In the genomic region with DNA sequence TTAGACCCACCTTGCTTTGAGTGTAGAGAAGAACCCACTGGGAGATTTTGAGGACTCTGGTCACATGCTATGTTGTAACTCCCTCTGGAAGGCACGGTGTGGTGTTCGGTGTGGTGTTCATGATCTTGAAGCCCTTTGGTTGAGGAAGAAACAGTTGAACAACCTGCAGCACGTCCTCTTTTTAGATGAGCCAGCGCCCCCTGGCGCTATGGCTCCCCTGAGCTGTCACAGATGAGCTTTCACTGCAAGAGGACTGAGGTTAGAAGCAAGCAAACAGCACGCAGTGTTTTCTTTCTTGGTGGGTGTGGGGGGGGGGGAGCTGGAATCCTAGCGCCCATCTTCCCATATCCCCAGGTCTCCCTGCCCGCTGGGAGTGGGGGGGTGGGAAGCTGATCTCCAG, we compare ENCODE assay signal across 8 mouse cellular contexts.
A peak's percentile ranks its signal among the peaks of the same experiment; 100 is the strongest.
DNase-seq lines count a peak whose midpoint lies in the region; ATAC-seq and TF ChIP-seq lines count a peak whose summit lies in the region.

No protein-coding gene starts in this region.

- TF ChIP-seq RAD21 in CH12.LX (IDR thresholded peaks at IDR 0.05; ENCODE audit: low read depth, low read length) = peak; percentile 73

- no peak overlapping the region for H3K27ac ChIP-seq in CH12.LX (ENCODE audit: insufficient read depth, low read depth)
- no peak overlapping the region for H3K27ac ChIP-seq in hindbrain, postnatal 0 days
- H3K27ac ChIP-seq in left cerebral cortex, adult 2 months = no peak overlapping the region
- no peak overlapping the region for H3K27ac ChIP-seq in midbrain, embryonic 14.5 days (replicated peaks; ENCODE audit: low read depth, low read length)
- H3K27ac ChIP-seq in stomach, embryonic 15.5 days = no peak overlapping the region

- H3K4me2 ChIP-seq in CH12.LX (ENCODE audit: insufficient read depth, low read depth, poor library complexity, severe bottlenecking) = no peak overlapping the region
- no peak overlapping the region for H3K4me2 ChIP-seq in hindbrain, postnatal 0 days (ENCODE audit: low read depth, low read length)
- H3K4me2 ChIP-seq in midbrain, embryonic 14.5 days (ENCODE audit: low read length) = no peak overlapping the region
- no peak overlapping the region for H3K4me2 ChIP-seq in stomach, embryonic 15.5 days

- H3K4me3 ChIP-seq in CH12.LX (replicated peaks in 1 of 3; ENCODE audit: low read depth in 2 of 3, low read length in 2 of 3, poor library complexity in 1 of 3) = no peak overlapping the region
- no peak overlapping the region for H3K4me3 ChIP-seq in hindbrain, postnatal 0 days (ENCODE audit: low read length)
- no peak overlapping the region for H3K4me3 ChIP-seq in left cerebral cortex, adult 2 months
- H3K4me3 ChIP-seq in midbrain, embryonic 14.5 days (replicated peaks; ENCODE audit: low read depth, low read length) = no peak overlapping the region
- no peak overlapping the region for H3K4me3 ChIP-seq in stomach, embryonic 15.5 days (replicated peaks)

- no peak overlapping the region for H3K9ac ChIP-seq in CH12.LX (ENCODE audit: insufficient read depth, low read depth)
- no peak overlapping the region for H3K9ac ChIP-seq in hindbrain, postnatal 0 days (replicated peaks; ENCODE audit: low read length)
- no peak overlapping the region for H3K9ac ChIP-seq in midbrain, embryonic 14.5 days (replicated peaks; ENCODE audit: low read length)
- H3K9ac ChIP-seq in stomach, embryonic 15.5 days = no peak overlapping the region

- H3K36me3 ChIP-seq in CH12.LX (replicated peaks in 1 of 2; ENCODE audit: control insufficient read depth in 1 of 2, insufficient read depth in 1 of 2, low read length in 1 of 2) = no peaks in the 10 kb centered on the region
- no peaks in the 10 kb centered on the region for H3K36me3 ChIP-seq in hindbrain, postnatal 0 days (ENCODE audit: insufficient read depth, low read length)
- no peaks in the 10 kb centered on the region for H3K36me3 ChIP-seq in midbrain, embryonic 14.5 days (ENCODE audit: control insufficient read depth, insufficient read depth, low read length)
- H3K36me3 ChIP-seq in stomach, embryonic 15.5 days = no peaks in the 10 kb centered on the region

- TF ChIP-seq CTCF in CH12.LX (conservative IDR thresholded peaks at IDR 0.05 in 1 of 2, IDR thresholded peaks at IDR 0.05 in 1 of 2; ENCODE audit: low read depth in 2 of 2, low read length in 2 of 2) (peak in 1 of 2 experiments; percentile 84; a peak in 2 of 4 replicates), Patski (IDR thresholded peaks at IDR 0.05) (peak; percentile 79)
- peak; percentile 84 for TF ChIP-seq CTCF in hindbrain, postnatal 0 days (IDR thresholded peaks at IDR 0.05; ENCODE audit: low read depth)
- peak; percentile 61 for TF ChIP-seq CTCF in left cerebral cortex, adult 2 months (IDR thresholded peaks at IDR 0.05)

- intact Hi-C loops in left cerebral cortex, adult 2 months (cut with DNase I) = loop anchor here (1.0 kb wide), 2 partner anchors 228 to 284 kb away; no protein-coding TSS in a partner anchor

- 23% methylated on average over 8 of the region's 8 CpGs for WGBS in hindbrain, postnatal 0 days
- 32% methylated on average over 8 of the region's 8 CpGs for WGBS in midbrain, embryonic 14.5 days
- 17% methylated on average over 8 of the region's 8 CpGs for WGBS in stomach, embryonic 15.5 days

- peaks cover 0 to 13% of the 10 kb centered on the region in 2 experiments; a peak in 2 of 4 replicates for H3K4me1 ChIP-seq in CH12.LX (ENCODE audit: control insufficient read depth in 1 of 2, insufficient read depth in 2 of 2)
- no peaks in the 10 kb centered on the region for H3K4me1 ChIP-seq in hindbrain, postnatal 0 days (ENCODE audit: insufficient read depth, low read length)
- H3K4me1 ChIP-seq in midbrain, embryonic 14.5 days (ENCODE audit: control insufficient read depth, insufficient read depth, low read length) = no peaks in the 10 kb centered on the region
- H3K4me1 ChIP-seq in stomach, embryonic 15.5 days = no peaks in the 10 kb centered on the region; the same call in 1 of the 2 replicates

- no peaks in the 10 kb centered on the region for H3K9me3 ChIP-seq in CH12.LX (replicated peaks; ENCODE audit: low read length)
- no peaks in the 10 kb centered on the region for H3K9me3 ChIP-seq in hindbrain, postnatal 0 days (ENCODE audit: low read length)
- H3K9me3 ChIP-seq in midbrain, embryonic 14.5 days (ENCODE audit: control insufficient read depth, low read length) = no peaks in the 10 kb centered on the region
- no peaks in the 10 kb centered on the region for H3K9me3 ChIP-seq in stomach, embryonic 15.5 days

- POLR2A ChIA-PET in Patski (lab: Charles Lee) = no interaction called here

- DNase-seq in CH12.LX (ENCODE audit: extremely low read depth) (peak; percentile 53), Patski (ENCODE audit: low read depth, low spot score) (no peak)
- DNase-seq in embryo, embryonic 9.5 days (ENCODE audit: extremely low spot score) = peak; percentile 57
- DNase-seq in hindbrain, postnatal 0 days (ENCODE audit: low spot score) = peak; percentile 86
- DNase-seq in left cerebral cortex, adult 2 months (ENCODE audit: extremely low spot score in 1 of 2, low spot score in 2 of 2) = peak; percentile 57 to 69
- DNase-seq in midbrain, embryonic 14.5 days = peak; percentile 85
- no peak for DNase-seq in spleen, adult 12 weeks (ENCODE audit: low spot score)

- TF ChIP-seq EP300 in CH12.LX (IDR thresholded peaks at IDR 0.05; ENCODE audit: low read length) = no peak

- CTCF ChIA-PET in Patski (lab: Charles Lee) = interaction anchor here (1.2 to 3.1 kb wide), 3 partner anchors 228 to 288 kb away, joined by 3 to 24 read pairs (median 6); no protein-coding TSS in a partner anchor

- no peaks in the 10 kb centered on the region for H3K79me2 ChIP-seq in CH12.LX (replicated peaks; ENCODE audit: control insufficient read depth, extremely low read depth, insufficient read depth, poor library complexity, severe bottlenecking)

- dilution Hi-C loops in CH12.LX (cut with MboI; ENCODE audit: extremely low pct_ligation_motif_present, extremely low pct_unique_long_range_greater_than_20kb, low sequenced_read_pairs) = no loop called here

- no peak for ATAC-seq in Patski
- ATAC-seq in hindbrain, postnatal 0 days = peak; percentile 57
- no peak for ATAC-seq in midbrain, embryonic 14.5 days (ENCODE audit: low FRiP score, low TSS enrichment)
- ATAC-seq in stomach, embryonic 15.5 days (ENCODE audit: insufficient read depth, low FRiP score, low read depth) = peak; percentile 35; the same call in 1 of the 2 replicates

- TF ChIP-seq POLR2A in CH12.LX (IDR thresholded peaks at IDR 0.05; ENCODE audit: low read depth, low read length) = no peak

- in situ Hi-C loops in CH12.LX (cut with MboI; ENCODE audit: low pct_ligation_motif_present, low pct_unique_long_range_greater_than_20kb, low sequenced_read_pairs) = loop anchor here (25.0 kb wide), 1 partner anchor 229 kb away; a partner anchor contains a TSS
- in situ Hi-C loops in Patski (cut with MboI; ENCODE audit: low pct_unique_long_range_greater_than_20kb) = loop anchor here (5.0 to 10.0 kb wide), 3 partner anchors 229 to 401 kb away; no protein-coding TSS in a partner anchor

- no peaks in the 10 kb centered on the region for H3K27me3 ChIP-seq in CH12.LX (replicated peaks)
- H3K27me3 ChIP-seq in Patski = no peaks in the 10 kb centered on the region
- no peaks in the 10 kb centered on the region for H3K27me3 ChIP-seq in hindbrain, postnatal 0 days (ENCODE audit: insufficient read depth, low read length)
- no peaks in the 10 kb centered on the region for H3K27me3 ChIP-seq in midbrain, embryonic 14.5 days (ENCODE audit: control insufficient read depth, insufficient read depth, low read length)
- no peaks in the 10 kb centered on the region for H3K27me3 ChIP-seq in stomach, embryonic 15.5 days (replicated peaks)

TF ChIP-seq in CH12.LX, 34 proteins besides CTCF, POLR2A, EP300 and RAD21:
- no peak; the same call in 1 of the 2 replicates for TF ChIP-seq ZC3H11A (IDR thresholded peaks at IDR 0.05; ENCODE audit: low read depth, low read length)
- TF ChIP-seq MXI1 (IDR thresholded peaks at IDR 0.05; ENCODE audit: low read depth, low read length) = no peak
- TF ChIP-seq UBTF (IDR thresholded peaks at IDR 0.05; ENCODE audit: low read depth, low read length) = no peak
- TF ChIP-seq RCOR1 (conservative IDR thresholded peaks at IDR 0.05; ENCODE audit: low read depth, low read length) = no peak
- no peak for TF ChIP-seq HCFC1 (IDR thresholded peaks at IDR 0.05; ENCODE audit: low read depth, low read length)
- TF ChIP-seq MEF2A (IDR thresholded peaks at IDR 0.05; ENCODE audit: borderline replicate concordance, low read depth, low read length) = no peak
- TF ChIP-seq SMC3 (IDR thresholded peaks at IDR 0.05; ENCODE audit: low read depth, low read length) = peak; percentile 87
- no peak for TF ChIP-seq KAT2A (IDR thresholded peaks at IDR 0.05; ENCODE audit: insufficient replicate concordance, low read length)

Comparison
In these comparisons a context has a peak if more than half of its experiments do, and no peak if none do; other contexts are left out.
1. DNase-seq: peak in CH12.LX (single experiment), embryo, embryonic 9.5 days (single experiment), hindbrain, postnatal 0 days (single experiment), left cerebral cortex, adult 2 months (2 of 2) and midbrain, embryonic 14.5 days (single experiment); none in Patski (single experiment) and spleen, adult 12 weeks (single experiment).
2. ATAC-seq: peak in hindbrain, postnatal 0 days (single experiment) and stomach, embryonic 15.5 days (single experiment); none in Patski (single experiment) and midbrain, embryonic 14.5 days (single experiment).